Mouse (Mus musculus): ENCODE measurements around the gene Tm2d1. TPM values are rescaled to one million over a fixed set of nuclear protein-coding genes. Genes with fewer than 3 reads are reported as not detected.

The Tm2d1 gene
- total RNA-seq (2023) = 10 to 100 TPM in 1 of 2 experiments, 1 to 10 TPM in 1; 9.0 to 13.8 TPM

GRCm38 (mm10) chr4:98382716-98383424 lies at the start of gene Tm2d1:
Gene Tm2d1, minus strand, starts transcription at chr4:98383306.

DNA sequence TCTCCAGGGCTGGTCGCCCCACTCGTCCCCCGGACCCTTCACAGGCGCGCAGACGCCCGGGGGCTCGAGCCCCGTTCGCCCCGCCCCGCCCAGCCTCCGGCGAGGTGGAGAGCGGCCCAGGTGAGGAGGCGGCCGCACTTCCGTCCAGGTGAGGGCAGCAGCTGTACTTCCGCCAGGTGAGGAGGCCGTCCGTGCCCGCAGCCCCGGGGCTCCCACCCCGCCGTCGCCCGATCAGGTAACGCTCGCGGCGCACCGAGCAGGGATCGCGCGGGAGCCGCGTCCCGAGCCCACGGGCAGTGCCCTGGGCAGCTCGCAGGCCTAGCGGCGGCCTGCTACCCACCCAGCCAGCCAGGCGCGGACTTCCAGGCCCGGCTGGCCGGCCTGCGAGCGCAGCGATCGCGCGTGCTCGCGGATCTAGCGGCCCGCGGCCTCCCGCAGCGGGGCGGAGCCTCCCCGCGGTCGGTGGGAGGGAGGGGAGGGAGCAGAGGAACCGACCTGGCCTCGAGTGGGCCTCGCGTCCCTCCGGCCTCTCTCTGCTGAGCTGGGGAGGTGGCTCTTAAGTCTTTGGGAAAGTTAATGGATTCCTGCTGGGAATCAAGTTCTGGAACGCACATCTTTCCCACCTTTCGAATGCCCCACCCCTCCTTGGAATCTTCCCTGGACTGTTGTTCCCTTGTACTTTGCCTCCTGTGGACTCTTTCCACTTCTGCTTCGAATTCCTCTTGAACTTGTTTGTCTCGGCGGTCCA lies 12.8 kb upstream of the Tm2d1 start, which contains the start of gene Patj:
Gene Patj, plus strand, starts transcription at position 96 of the 748 bp plus-strand sequence.

Other genes with a start within 250 kb of the Tm2d1 start
- gene Patj, start 12.5 kb upstream of the Tm2d1 start, total RNA-seq (2023) = under 1 TPM; 0.67 to 0.97 TPM